Mouse (Mus musculus): ENCODE data around the gene Hoxa7. TPM values are rescaled to one million over a fixed set of nuclear protein-coding genes. Genes with fewer than 3 reads are reported as not detected.

Gene Hoxa7
- polyA plus RNA-seq, 1 experiment from 2014 or later, result not detected

- Histone ChIP-seq H3K9me3 (no peaks in the 10 kb centered on the region), H3K36me3 (no peaks in the 10 kb centered on the region), H3K4me1 (0 out of 2 replicates have a peak, but pooled peaks cover 4% of the 10 kb centered on the region), H3K4me3 (no peak overlapping the region), H3K27me3 (peaks cover 88% of the 10 kb centered on the region), H3K4me2 (replicated peaks) (no peak overlapping the region), H3K9ac (replicated peaks) (no peak overlapping the region), H3K27ac (replicated peaks) (no peak overlapping the region)
- WGBS, result 11% methylated on average over 7 of the region's 7 CpGs
- no peak for ATAC-seq (ENCODE audit: low FRiP score, low read depth)
Measured at GRCm38 (mm10) chr6:52251177-52251879, 29.7 kb upstream of the Hoxa7 start.

DNA sequence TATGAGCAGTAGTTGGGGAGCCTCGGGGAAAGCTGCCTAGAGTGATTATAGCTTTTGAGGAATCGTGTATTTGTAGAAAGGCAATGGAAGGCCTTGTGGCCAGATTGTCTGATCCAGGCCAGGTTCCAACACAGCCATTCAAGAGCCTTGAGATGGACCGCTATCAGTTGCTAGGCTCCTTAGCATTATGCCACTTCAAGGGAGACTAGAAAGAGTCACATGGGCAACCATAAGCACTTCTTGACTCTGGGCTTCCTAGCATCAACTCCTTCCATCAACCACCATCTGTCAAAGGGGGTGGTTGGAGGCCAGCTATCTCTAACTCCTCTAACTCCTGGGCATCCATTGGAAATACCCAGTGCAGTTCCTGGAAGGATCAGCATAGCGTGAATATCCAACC is 28.2 kb upstream of the Hoxa7 start:
- Histone ChIP-seq H3K27me3 (peaks cover 94% of the 10 kb centered on the region), H3K4me2 (replicated peaks) (no peak overlapping the region), H3K4me1 (0 out of 2 replicates have a peak, but pooled peaks cover 8% of the 10 kb centered on the region), H3K27ac (replicated peaks) (no peak overlapping the region), H3K9ac (replicated peaks) (no peak overlapping the region), H3K4me3 (no peak overlapping the region), H3K9me3 (no peaks in the 10 kb centered on the region), H3K36me3 (no peaks in the 10 kb centered on the region)
- no peak for ATAC-seq (ENCODE audit: low FRiP score, low read depth)
- 0% methylated on average over 4 of the region's 4 CpGs for WGBS

GRCm38 (mm10) chr6:52249415-52249738 is 27.7 kb upstream of the Hoxa7 start:
- Histone ChIP-seq H3K4me3 (no peak overlapping the region), H3K9me3 (no peaks in the 10 kb centered on the region), H3K27ac (replicated peaks) (no peak overlapping the region), H3K36me3 (no peaks in the 10 kb centered on the region), H3K4me1 (0 out of 2 replicates have a peak, but pooled peaks cover 8% of the 10 kb centered on the region), H3K4me2 (replicated peaks) (no peak overlapping the region), H3K27me3 (peaks cover 98% of the 10 kb centered on the region), H3K9ac (replicated peaks) (no peak overlapping the region)
- WGBS, result 0% methylated on average over 16 of the region's 16 CpGs
- ATAC-seq (ENCODE audit: low FRiP score, low read depth), result no peak

DNA sequence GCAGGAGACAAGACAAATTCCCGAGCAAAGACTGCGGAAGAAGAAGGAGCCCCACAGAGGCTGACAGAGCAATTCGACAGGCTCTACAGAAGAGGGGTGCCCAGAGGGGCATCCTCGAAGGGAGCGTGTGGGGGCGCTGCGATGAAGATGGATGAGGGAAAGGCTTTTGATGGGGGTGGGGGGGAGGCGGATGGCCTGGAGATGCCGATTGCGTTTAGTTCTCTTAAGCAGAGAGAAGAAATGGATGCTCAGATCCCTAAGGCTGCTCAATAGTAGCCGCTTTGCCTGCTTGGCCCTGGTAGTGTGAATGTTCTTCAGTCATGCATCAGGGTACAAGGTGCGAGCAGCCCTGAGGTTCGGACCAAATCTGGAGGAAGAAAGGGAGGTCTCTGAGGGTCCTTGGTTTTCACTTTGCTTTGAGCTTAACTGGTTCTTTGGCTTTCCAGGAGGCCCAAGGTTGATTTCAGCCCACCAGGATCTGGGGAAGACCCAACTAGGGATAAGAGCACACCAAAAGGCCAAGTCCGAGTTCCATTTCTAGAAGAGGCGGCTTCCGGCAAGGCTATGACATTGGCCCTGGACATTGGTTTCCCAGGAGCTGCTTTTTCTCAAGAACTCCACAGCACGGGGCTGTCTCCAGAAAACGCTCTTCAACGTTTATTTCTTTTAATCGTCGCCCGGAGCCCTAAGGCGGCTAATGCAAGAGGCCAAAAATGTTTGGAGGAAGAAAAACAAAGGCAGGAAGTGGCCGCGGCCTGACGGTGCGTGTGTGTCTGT is 27.2 kb upstream of the Hoxa7 start:
- WGBS, result 1% methylated on average over 27 of the region's 27 CpGs
- no peak overlapping the region for H3K27ac ChIP-seq (replicated peaks)

GRCm38 (mm10) chr6:52247766-52248637 is 26.3 kb upstream of the Hoxa7 start:
- no peak overlapping the region for H3K4me2 ChIP-seq (replicated peaks)
- H3K27me3 ChIP-seq, result peaks cover 98% of the 10 kb centered on the region
- H3K27ac ChIP-seq (replicated peaks), result no peak overlapping the region
- H3K9ac ChIP-seq (replicated peaks), result no peak overlapping the region
- H3K4me3 ChIP-seq, result no peak overlapping the region
- no peaks in the 10 kb centered on the region for H3K36me3 ChIP-seq
- no peak for ATAC-seq (ENCODE audit: low FRiP score, low read depth)
- WGBS, result under 1% methylated on average over 23 of the region's 23 CpGs
- H3K9me3 ChIP-seq, result no peaks in the 10 kb centered on the region
- H3K4me1 ChIP-seq, result 0 out of 2 replicates have a peak, but pooled peaks cover 5% of the 10 kb centered on the region

More for the DNA sequence above, 27.2 kb upstream of the Hoxa7 start:
- Histone ChIP-seq H3K4me1 (0 out of 2 replicates have a peak, but pooled peaks cover 8% of the 10 kb centered on the region), H3K36me3 (no peaks in the 10 kb centered on the region), H3K9me3 (no peaks in the 10 kb centered on the region), H3K9ac (replicated peaks) (no peak overlapping the region), H3K27me3 (peaks cover 98% of the 10 kb centered on the region), H3K4me3 (no peak overlapping the region), H3K4me2 (replicated peaks) (no peak overlapping the region)
- no peak for ATAC-seq (ENCODE audit: low FRiP score, low read depth)

GRCm38 (mm10) chr6:52246916-52247315 is 25.3 kb upstream of the Hoxa7 start:
- Histone ChIP-seq H3K9ac (replicated peaks) (no peak overlapping the region), H3K36me3 (no peaks in the 10 kb centered on the region), H3K27ac (replicated peaks) (no peak overlapping the region), H3K4me2 (replicated peaks) (no peak overlapping the region), H3K4me3 (no peak overlapping the region), H3K9me3 (no peaks in the 10 kb centered on the region), H3K27me3 (peaks cover 98% of the 10 kb centered on the region), H3K4me1 (0 out of 2 replicates have a peak, but pooled peaks cover 5% of the 10 kb centered on the region)
- ATAC-seq (ENCODE audit: low FRiP score, low read depth), result no peak
- 5% methylated on average over 3 of the region's 3 CpGs for WGBS

DNA sequence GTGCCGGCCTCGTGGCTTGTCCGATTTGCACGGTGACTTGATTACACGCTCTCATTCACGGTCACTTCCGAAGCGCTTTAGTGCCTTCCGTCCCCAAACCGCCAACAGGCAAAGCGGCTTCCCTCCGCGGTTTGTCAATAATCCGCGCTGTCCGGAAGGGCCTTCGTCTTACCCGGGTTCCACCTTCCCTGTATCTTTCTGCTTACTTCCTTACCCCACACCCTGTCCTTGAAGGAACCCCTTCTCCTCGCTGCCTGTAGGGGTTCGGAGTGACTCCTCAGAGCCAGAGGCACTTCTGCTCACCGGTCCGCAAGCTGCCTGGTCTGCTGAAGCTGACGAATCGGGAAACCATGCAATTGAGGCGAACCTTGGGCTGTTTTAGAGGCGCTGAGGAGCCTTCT is 24.7 kb upstream of the Hoxa7 start:
- H3K4me1 ChIP-seq, result 0 out of 2 replicates have a peak, but pooled peaks cover 5% of the 10 kb centered on the region
- H3K9me3 ChIP-seq, result no peaks in the 10 kb centered on the region
- WGBS, result under 1% methylated on average over 26 of the region's 26 CpGs
- ATAC-seq (ENCODE audit: low FRiP score, low read depth), result no peak
- H3K27ac ChIP-seq (replicated peaks), result no peak overlapping the region
- no peak overlapping the region for H3K4me2 ChIP-seq (replicated peaks)
- peaks cover 98% of the 10 kb centered on the region for H3K27me3 ChIP-seq
- H3K4me3 ChIP-seq, result no peak overlapping the region
- no peaks in the 10 kb centered on the region for H3K36me3 ChIP-seq
- H3K9ac ChIP-seq (replicated peaks), result no peak overlapping the region

DNA sequence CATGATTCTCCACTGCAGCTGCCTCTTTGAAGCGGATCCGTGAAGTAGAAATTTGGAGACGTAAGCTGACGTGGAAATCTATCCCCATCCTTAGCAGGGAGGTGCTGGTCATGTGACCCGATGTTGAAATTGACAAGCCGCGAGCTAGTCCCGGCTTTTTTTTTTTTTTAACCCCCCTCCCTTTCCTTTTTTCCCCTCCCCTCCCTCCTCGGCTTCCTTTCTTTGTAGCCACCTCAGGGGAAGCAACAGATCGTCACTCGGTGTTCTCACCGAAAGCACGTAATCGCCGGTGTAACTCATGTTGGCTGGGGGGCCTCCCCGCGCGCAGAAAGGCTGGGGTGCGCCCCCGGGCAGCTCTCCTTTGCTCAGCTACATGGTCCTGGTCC is 24.1 kb upstream of the Hoxa7 start, which contains the start of gene Hoxa11:
Hoxa11 (minus strand) TSS at position 54 of the 386 bp plus-strand sequence.
- Histone ChIP-seq H3K9me3 (no peaks in the 10 kb centered on the region), H3K36me3 (no peaks in the 10 kb centered on the region), H3K4me2 (replicated peaks) (no peak within 1 kb of the TSS), H3K4me3 (no peak within 1 kb of the TSS), H3K9ac (replicated peaks) (no peak within 1 kb of the TSS), H3K27ac (replicated peaks) (no peak within 1 kb of the TSS), H3K4me1 (0 out of 2 replicates have a peak, but pooled peaks cover 5% of the 10 kb centered on the region), H3K27me3 (peaks cover 98% of the 10 kb centered on the region)
- 2% methylated on average over 20 of the region's 20 CpGs for WGBS
- ATAC-seq (ENCODE audit: low FRiP score, low read depth), result no peak

DNA sequence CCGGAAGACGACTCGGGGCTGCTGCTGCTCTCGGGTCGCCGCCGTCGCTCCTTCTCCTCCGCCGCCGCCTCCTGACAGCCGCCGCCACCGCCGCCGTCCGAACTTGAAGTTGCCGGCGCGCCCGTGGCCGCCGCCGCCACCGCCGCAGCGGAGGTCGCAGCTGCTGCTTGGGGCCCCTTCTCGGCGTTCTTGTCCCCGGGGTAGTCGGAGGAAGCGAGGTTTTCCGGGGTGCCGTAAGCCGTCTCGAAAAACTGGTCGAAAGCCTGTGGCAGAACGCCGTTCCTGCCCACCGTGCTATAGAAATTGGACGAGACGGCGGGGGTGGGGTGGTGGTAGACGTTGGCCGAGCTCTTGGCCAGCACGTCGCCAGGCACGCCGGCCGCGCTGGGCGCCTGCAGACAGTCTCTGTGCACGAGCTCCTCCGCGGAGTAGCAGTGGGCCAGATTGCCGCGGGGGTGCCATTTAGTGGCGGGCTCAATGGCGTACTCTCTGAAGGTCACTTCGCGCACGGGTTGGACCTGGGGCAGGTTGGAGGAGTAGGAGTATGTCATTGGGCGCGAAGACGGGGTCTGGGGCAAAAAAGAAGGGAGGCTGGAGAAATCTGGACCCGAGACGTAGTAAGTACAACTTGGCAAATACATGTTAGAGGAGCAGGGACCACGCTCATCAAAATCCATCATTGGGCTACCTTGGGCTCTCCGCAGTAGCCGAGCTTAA is 23.5 kb upstream of the Hoxa7 start:
- no peak overlapping the region for H3K4me2 ChIP-seq (replicated peaks)
- H3K9me3 ChIP-seq, result no peaks in the 10 kb centered on the region
- peaks cover 7% of the 10 kb centered on the region; the same call in 1 of the 2 replicates for H3K4me1 ChIP-seq
- WGBS, result 1% methylated on average over 69 of the region's 71 CpGs
- H3K27ac ChIP-seq (replicated peaks), result no peak overlapping the region
- H3K36me3 ChIP-seq, result no peaks in the 10 kb centered on the region
- no peak overlapping the region for H3K9ac ChIP-seq (replicated peaks)
- no peak overlapping the region for H3K4me3 ChIP-seq
- ATAC-seq (ENCODE audit: low FRiP score, low read depth), result no peak
- peaks cover 98% of the 10 kb centered on the region for H3K27me3 ChIP-seq

DNA sequence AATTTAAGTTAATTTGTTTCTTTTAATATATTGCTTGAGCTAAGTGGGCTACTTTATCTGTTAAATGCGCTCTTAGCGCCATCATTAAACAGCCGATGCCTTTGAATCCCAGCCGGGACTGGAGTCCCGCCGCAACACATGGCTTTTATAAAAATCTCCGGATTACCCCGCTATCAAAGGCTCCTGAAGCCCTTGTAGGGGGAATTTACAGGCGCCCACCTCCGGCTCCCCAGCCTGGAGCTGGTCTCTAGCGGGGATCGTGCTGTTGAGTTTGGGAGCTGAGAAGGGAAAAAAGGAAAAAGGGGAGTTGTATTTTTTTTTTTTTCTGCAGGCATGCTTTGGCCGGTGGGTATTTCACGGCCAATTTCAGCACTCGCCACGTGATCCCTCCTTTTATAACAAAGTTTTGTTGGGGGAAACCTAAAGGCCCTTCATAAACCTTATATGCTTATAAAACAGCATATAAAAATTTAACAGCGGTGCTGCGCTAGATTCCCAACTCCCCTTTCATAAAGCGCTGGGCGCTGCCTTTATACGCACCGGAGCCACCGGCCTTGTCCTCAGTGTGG is 22.9 kb upstream of the Hoxa7 start:
- no peak overlapping the region for H3K4me3 ChIP-seq
- no peak overlapping the region for H3K9ac ChIP-seq (replicated peaks)
- ATAC-seq (ENCODE audit: low FRiP score, low read depth), result no peak
- peaks cover 98% of the 10 kb centered on the region for H3K27me3 ChIP-seq
- no peak overlapping the region for H3K27ac ChIP-seq (replicated peaks)
- no peaks in the 10 kb centered on the region for H3K36me3 ChIP-seq
- 1% methylated on average over 23 of the region's 23 CpGs for WGBS
- no peak overlapping the region for H3K4me2 ChIP-seq (replicated peaks)
- peaks cover 8% of the 10 kb centered on the region; the same call in 1 of the 2 replicates for H3K4me1 ChIP-seq
- H3K9me3 ChIP-seq, result no peaks in the 10 kb centered on the region

- Histone ChIP-seq H3K9me3 (no peaks in the 10 kb centered on the region), H3K4me3 (no peak overlapping the region), H3K9ac (replicated peaks) (no peak overlapping the region), H3K36me3 (no peaks in the 10 kb centered on the region), H3K27ac (replicated peaks) (no peak overlapping the region), H3K4me2 (replicated peaks) (no peak overlapping the region), H3K4me1 (peaks cover 8% of the 10 kb centered on the region; the same call in 1 of the 2 replicates), H3K27me3 (peaks cover 95% of the 10 kb centered on the region)
- ATAC-seq (ENCODE audit: low FRiP score, low read depth), result no peak
- WGBS, result under 1% methylated on average over 12 of the region's 12 CpGs
Measured at GRCm38 (mm10) chr6:52243681-52244121, 22.0 kb upstream of the Hoxa7 start.
